Mouse (Mus musculus): ENCODE results near the gene Entpd7.

The Entpd7 gene

GRCm38 (mm10) chr19:43775433-43775832 lies 86.0 kb downstream of the Entpd7 start:
- TF ChIP-seq NANOG (IDR thresholded peaks at IDR 0.05; ENCODE audit: borderline replicate concordance, low read length) (no peak), CTCF (conservative IDR thresholded peaks at IDR 0.05; ENCODE audit: low read length) (no peak), POU5F1 (IDR thresholded peaks at IDR 0.05; ENCODE audit: borderline replicate concordance, low read length) (no peak)
- no peak overlapping the region for H3K4me3 ChIP-seq (replicated peaks; ENCODE audit: low read length)
- H3K36me3 ChIP-seq (ENCODE audit: insufficient read depth, low read length), result no peaks in the 10 kb centered on the region
- no peaks in the 10 kb centered on the region for H3K9me3 ChIP-seq (ENCODE audit: low read length)
- H3K4me1 ChIP-seq (replicated peaks; ENCODE audit: low read depth, low read length), result no peaks in the 10 kb centered on the region
- no peaks in the 10 kb centered on the region for H3K27me3 ChIP-seq (ENCODE audit: insufficient read depth, low read length)

GRCm38 (mm10) chr19:43776561-43776960 lies 87.1 kb downstream of the Entpd7 start:
- H3K9me3 ChIP-seq (ENCODE audit: low read length), result no peaks in the 10 kb centered on the region
- H3K4me1 ChIP-seq (replicated peaks; ENCODE audit: low read depth, low read length), result no peaks in the 10 kb centered on the region
- no peaks in the 10 kb centered on the region for H3K27me3 ChIP-seq (ENCODE audit: insufficient read depth, low read length)
- no peaks in the 10 kb centered on the region for H3K36me3 ChIP-seq (ENCODE audit: insufficient read depth, low read length)
- no peak for TF ChIP-seq NANOG (IDR thresholded peaks at IDR 0.05; ENCODE audit: borderline replicate concordance, low read length)
- TF ChIP-seq POU5F1 (IDR thresholded peaks at IDR 0.05; ENCODE audit: borderline replicate concordance, low read length), result no peak
- no peak for TF ChIP-seq CTCF (conservative IDR thresholded peaks at IDR 0.05; ENCODE audit: low read length)
- H3K4me3 ChIP-seq (replicated peaks; ENCODE audit: low read length), result no peak overlapping the region

GRCm38 (mm10) chr19:43777308-43777707 lies 87.8 kb downstream of the Entpd7 start:
- Histone ChIP-seq H3K27me3 (ENCODE audit: insufficient read depth, low read length) (no peaks in the 10 kb centered on the region), H3K4me3 (replicated peaks; ENCODE audit: low read length) (no peak overlapping the region), H3K4me1 (replicated peaks; ENCODE audit: low read depth, low read length) (no peaks in the 10 kb centered on the region), H3K36me3 (ENCODE audit: insufficient read depth, low read length) (no peaks in the 10 kb centered on the region), H3K9me3 (ENCODE audit: low read length) (no peaks in the 10 kb centered on the region)
- no peak for TF ChIP-seq NANOG (IDR thresholded peaks at IDR 0.05; ENCODE audit: borderline replicate concordance, low read length)
- TF ChIP-seq CTCF (conservative IDR thresholded peaks at IDR 0.05; ENCODE audit: low read length), result no peak
- TF ChIP-seq POU5F1 (IDR thresholded peaks at IDR 0.05; ENCODE audit: borderline replicate concordance, low read length), result no peak

- Histone ChIP-seq H3K4me1 (replicated peaks; ENCODE audit: low read depth, low read length) (no peaks in the 10 kb centered on the region), H3K4me3 (replicated peaks; ENCODE audit: low read length) (no peak overlapping the region), H3K9me3 (ENCODE audit: low read length) (no peaks in the 10 kb centered on the region), H3K36me3 (ENCODE audit: insufficient read depth, low read length) (no peaks in the 10 kb centered on the region), H3K27me3 (ENCODE audit: insufficient read depth, low read length) (no peaks in the 10 kb centered on the region)
- no peak for TF ChIP-seq CTCF (conservative IDR thresholded peaks at IDR 0.05; ENCODE audit: low read length)
- no peak for TF ChIP-seq NANOG (IDR thresholded peaks at IDR 0.05; ENCODE audit: borderline replicate concordance, low read length)
- no peak for TF ChIP-seq POU5F1 (IDR thresholded peaks at IDR 0.05; ENCODE audit: borderline replicate concordance, low read length)
Measured at GRCm38 (mm10) chr19:43780391-43780790, 90.9 kb downstream of the Entpd7 start.

- H3K9me3 ChIP-seq (ENCODE audit: low read length), result no peaks in the 10 kb centered on the region
- TF ChIP-seq NANOG (IDR thresholded peaks at IDR 0.05; ENCODE audit: borderline replicate concordance, low read length) (no peak), POU5F1 (IDR thresholded peaks at IDR 0.05; ENCODE audit: borderline replicate concordance, low read length) (no peak), CTCF (conservative IDR thresholded peaks at IDR 0.05; ENCODE audit: low read length) (no peak)
- H3K27me3 ChIP-seq (ENCODE audit: insufficient read depth, low read length), result no peaks in the 10 kb centered on the region
- H3K4me1 ChIP-seq (replicated peaks; ENCODE audit: low read depth, low read length), result no peaks in the 10 kb centered on the region
- no peaks in the 10 kb centered on the region for H3K36me3 ChIP-seq (ENCODE audit: insufficient read depth, low read length)
- no peak within 1 kb of the TSS for H3K4me3 ChIP-seq (replicated peaks; ENCODE audit: low read length)
Measured at GRCm38 (mm10) chr19:43781980-43782379, 92.5 kb downstream of the Entpd7 start, which contains the start of gene Abcc2. Abcc2 (plus strand) TSS chr19:43782192.

Measured in E14TG2a.4 (cell line).